Mouse (Mus musculus) small intestine, adult 2 months (tissue): ENCODE measurements at regions not wholly inside any gene's neighbourhood (a gene's known extent, or its start where the extent isn't known, plus 50 kb on each side); places are given as distances from the start of the nearest gene placed in this dataset.

Source experiments
- CTCF ChIP-seq: fragments of 200-500 bp; IDR thresholded peaks from 2 replicates; pipeline ENCODE4 v1.5.1; 2012; ENCODE audit warnings: low read depth, mild to moderate bottlenecking, control low read depth, inconsistent platforms, low read length, moderate library complexity, mixed read lengths; ENCODE audit not compliant: insufficient replicate concordance, insufficient read length; ENCODE audit errors: extremely low read depth
- POLR2A ChIP-seq: fragments of 200-500 bp; IDR thresholded peaks from 2 replicates; pipeline ENCODE4 v1.6.1; 2012; ENCODE audit warnings: low read depth, mild to moderate bottlenecking, control low read depth, inconsistent platforms, low read length, moderate library complexity

DNA sequence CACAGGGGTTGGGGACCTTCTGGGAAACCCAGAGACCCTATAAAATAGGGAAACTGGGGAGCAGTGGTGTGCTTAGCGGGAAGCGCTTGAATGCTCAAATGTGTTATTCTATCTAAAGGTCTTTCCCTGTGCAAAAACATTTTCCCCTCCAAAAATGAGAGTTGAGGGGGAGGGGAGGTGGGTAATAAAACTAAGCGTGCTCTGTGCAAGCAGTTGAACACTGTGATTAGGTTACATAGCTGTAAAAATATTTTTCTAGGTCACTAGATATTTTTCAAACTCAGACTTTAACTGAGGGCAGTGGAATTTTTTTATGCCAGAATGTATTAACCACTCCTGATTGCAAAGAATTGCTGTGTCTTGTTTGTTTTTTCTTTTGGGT is 77.0 kb upstream of the Tbl1x start:
- TF ChIP-seq CTCF, result no peak
- TF ChIP-seq POLR2A, result no peak
